Mouse (Mus musculus) 3134 (cell line): ENCODE data around the gene Xab2.

Experiments
- DNase-seq: peaks from one replicate; pipeline ENCODE4 v3.0.0-alpha.2; 2011; ENCODE audit warnings: low spot score; ENCODE audit not compliant: insufficient read length; ENCODE audit errors: extremely low read depth

Gene Xab2

GRCm38 (mm10) chr8:3567641-3568371 is 53.3 kb downstream of the Xab2 start, which contains the start of gene C330021F23Rik:
C330021F23Rik (plus strand) TSS chr8:3567990.
- DNase-seq = no peak
